Mouse (Mus musculus): ENCODE measurements around the gene Fam207a. TPM values are rescaled to one million over a fixed set of nuclear protein-coding genes. Genes with fewer than 3 reads are reported as not detected.

Fam207a gene
- polyA plus RNA-seq, 1 experiment from 2014 or later = 41.8 TPM

- Histone ChIP-seq H3K4me2 (no peak overlapping the region), H3K4me1 (replicated peaks) (peaks cover 23% of the 10 kb centered on the region), H3K27ac (no peak overlapping the region), H3K9ac (0 out of 2 replicates have a peak overlapping the region, but pooled peaks have one; percentile 14), H3K36me3 (peaks cover 79% of the 10 kb centered on the region), H3K9me3 (no peaks in the 10 kb centered on the region), H3K4me3 (no peak overlapping the region), H3K27me3 (no peaks in the 10 kb centered on the region)
- ATAC-seq (ENCODE audit: low FRiP score) = no peak
- WGBS = 97% methylated on average over 4 of the region's 4 CpGs
Observed at GRCm38 (mm10) chr10:77507779-77508178, 7.8 kb downstream of the Fam207a start.

- ATAC-seq (ENCODE audit: low FRiP score) = no peak
- Histone ChIP-seq H3K9me3 (no peaks in the 10 kb centered on the region), H3K4me2 (no peak overlapping the region), H3K27me3 (no peaks in the 10 kb centered on the region), H3K4me1 (replicated peaks) (peaks cover 23% of the 10 kb centered on the region), H3K4me3 (no peak overlapping the region), H3K27ac (no peak overlapping the region), H3K36me3 (peaks cover 76% of the 10 kb centered on the region), H3K9ac (peak overlapping the region; percentile 14; the same call in 1 of the 2 replicates)
- 91% methylated on average over 13 of the region's 13 CpGs for WGBS
Observed at GRCm38 (mm10) chr10:77506961-77507577, 8.5 kb downstream of the Fam207a start.

- Histone ChIP-seq H3K27me3 (no peaks in the 10 kb centered on the region), H3K9ac (no peak overlapping the region), H3K9me3 (no peaks in the 10 kb centered on the region), H3K4me2 (no peak overlapping the region), H3K4me1 (replicated peaks) (peaks cover 23% of the 10 kb centered on the region), H3K36me3 (peaks cover 76% of the 10 kb centered on the region), H3K27ac (no peak overlapping the region), H3K4me3 (no peak overlapping the region)
- ATAC-seq (ENCODE audit: low FRiP score) = no peak
- 86% methylated on average over 5 of the region's 5 CpGs for WGBS
Observed at GRCm38 (mm10) chr10:77506526-77506925, 9.1 kb downstream of the Fam207a start.

DNA sequence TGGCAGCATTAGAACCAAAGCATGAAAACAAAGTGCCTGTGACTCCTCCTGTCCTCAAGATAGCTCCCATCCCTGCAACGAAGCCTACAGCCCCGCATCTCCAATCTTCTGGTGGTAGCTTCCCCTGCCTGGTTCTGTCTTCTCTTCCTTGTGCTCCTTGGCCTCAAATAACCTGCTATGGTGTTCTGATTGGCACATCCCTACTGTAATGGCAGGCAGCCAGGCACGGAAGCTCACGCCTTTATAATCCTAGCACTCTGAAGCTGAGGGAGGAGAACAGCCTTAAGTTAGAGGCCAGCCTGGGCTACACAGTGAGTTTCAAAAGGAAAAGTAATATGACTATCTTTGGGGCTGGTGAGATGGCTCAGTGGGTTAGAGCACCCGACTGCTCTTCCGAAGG lies 11.4 kb downstream of the Fam207a start:
- no peak for ATAC-seq (ENCODE audit: low FRiP score)
- no peak overlapping the region for H3K27ac ChIP-seq
- no peaks in the 10 kb centered on the region for H3K9me3 ChIP-seq
- peaks cover 10% of the 10 kb centered on the region for H3K4me1 ChIP-seq (replicated peaks)
- H3K9ac ChIP-seq = no peak overlapping the region
- H3K36me3 ChIP-seq = peaks cover 75% of the 10 kb centered on the region
- no peak overlapping the region for H3K4me3 ChIP-seq
- WGBS = 94% methylated on average over 6 of the region's 6 CpGs
- H3K27me3 ChIP-seq = no peaks in the 10 kb centered on the region
- no peak overlapping the region for H3K4me2 ChIP-seq

DNA sequence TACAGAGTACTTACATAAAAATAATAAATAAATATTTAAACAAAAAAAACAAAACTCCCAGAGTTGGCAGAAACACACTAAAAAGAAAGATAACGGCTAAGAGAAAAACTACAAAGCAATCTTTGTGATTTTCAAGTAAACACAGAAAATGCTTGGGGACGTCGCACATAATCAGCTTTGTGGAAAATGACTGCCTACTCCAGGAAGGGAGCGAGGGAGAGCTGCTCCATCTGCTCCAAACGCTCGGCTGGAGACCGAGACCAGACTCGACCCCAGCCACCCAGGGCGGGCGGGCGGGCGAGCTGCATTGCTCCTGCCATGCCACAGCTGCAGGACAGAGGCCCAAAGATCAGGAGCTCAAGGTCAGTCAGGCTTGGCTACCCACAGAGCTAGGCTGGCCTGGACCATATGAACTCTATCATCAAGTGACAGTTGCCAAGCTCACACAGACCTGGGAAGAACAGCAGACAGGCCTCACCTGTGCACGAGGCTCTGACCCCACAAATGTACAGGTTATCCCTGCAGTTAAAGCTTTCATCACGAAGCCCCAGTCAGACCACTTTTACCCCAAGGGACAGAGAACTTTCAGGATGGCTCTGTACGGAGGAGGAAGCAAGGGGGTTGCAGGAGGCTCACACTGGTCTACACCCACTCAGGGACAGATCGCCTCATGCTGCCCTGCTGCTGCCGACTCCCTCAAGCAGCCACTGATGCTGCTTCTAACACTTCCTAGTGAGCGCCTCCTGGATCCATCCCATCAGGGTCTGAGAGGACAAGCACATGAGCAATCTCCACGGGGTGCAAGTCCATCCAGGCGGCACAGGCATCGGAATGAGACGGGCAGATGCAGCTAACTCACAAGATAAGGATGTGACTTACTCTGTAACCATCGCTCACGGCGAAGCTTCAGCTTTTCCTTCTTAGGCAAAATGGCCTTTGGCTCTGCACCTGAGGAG lies 12.3 kb downstream of the Fam207a start:
- WGBS = 87% methylated on average over 25 of the region's 25 CpGs

GRCm38 (mm10) chr10:77500636-77501035 lies 14.9 kb downstream of the Fam207a start:
- peaks cover 71% of the 10 kb centered on the region for H3K36me3 ChIP-seq
- 87% methylated on average over 14 of the region's 14 CpGs for WGBS

More for the DNA sequence above, 12.3 kb downstream of the Fam207a start:
- Histone ChIP-seq H3K9me3 (no peaks in the 10 kb centered on the region), H3K4me3 (no peak overlapping the region), H3K4me1 (replicated peaks) (peaks cover 8% of the 10 kb centered on the region; the same call in 1 of the 2 replicates), H3K27me3 (no peaks in the 10 kb centered on the region), H3K9ac (no peak overlapping the region), H3K36me3 (peaks cover 73% of the 10 kb centered on the region), H3K4me2 (no peak overlapping the region), H3K27ac (no peak overlapping the region)
- ATAC-seq (ENCODE audit: low FRiP score) = no peak

DNA sequence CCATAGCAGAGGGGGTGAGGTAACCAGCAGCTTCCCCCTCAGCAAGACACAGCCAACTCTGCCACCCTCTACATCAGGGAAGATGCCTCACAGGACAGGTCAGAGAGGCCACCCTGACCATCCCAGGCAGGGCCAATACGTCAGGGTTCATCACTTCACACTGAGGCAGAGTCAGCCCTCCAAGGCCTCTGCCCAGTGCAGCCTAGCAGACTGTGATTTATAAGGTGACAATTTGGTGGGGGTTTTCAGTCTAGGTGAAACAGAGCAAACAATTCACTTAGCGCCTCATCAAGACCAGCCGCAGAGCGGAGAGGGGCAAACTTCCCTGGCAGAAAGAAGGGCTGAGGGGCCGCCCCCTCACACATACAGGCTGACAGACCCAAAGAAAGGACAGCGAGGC lies 17.3 kb downstream of the Fam207a start:
- no peak overlapping the region for H3K27ac ChIP-seq
- no peak for ATAC-seq (ENCODE audit: low FRiP score)
- no peak overlapping the region for H3K4me3 ChIP-seq
- H3K9ac ChIP-seq = no peak overlapping the region
- no peak overlapping the region for H3K4me2 ChIP-seq
- no peaks in the 10 kb centered on the region for H3K27me3 ChIP-seq
- H3K9me3 ChIP-seq = no peaks in the 10 kb centered on the region
- H3K36me3 ChIP-seq = peaks cover 76% of the 10 kb centered on the region
- H3K4me1 ChIP-seq (replicated peaks) = no peaks in the 10 kb centered on the region
- WGBS = 84% methylated on average over 6 of the region's 6 CpGs

More at GRCm38 (mm10) chr10:77500636-77501035, 14.9 kb downstream of the Fam207a start:
- Histone ChIP-seq H3K4me1 (replicated peaks) (no peaks in the 10 kb centered on the region), H3K27me3 (no peaks in the 10 kb centered on the region), H3K9me3 (no peaks in the 10 kb centered on the region), H3K4me2 (no peak overlapping the region), H3K27ac (no peak overlapping the region), H3K9ac (no peak overlapping the region), H3K4me3 (no peak overlapping the region)
- no peak for ATAC-seq (ENCODE audit: low FRiP score)

GRCm38 (mm10) chr10:77497185-77497584 lies 18.4 kb downstream of the Fam207a start:
- peaks cover 75% of the 10 kb centered on the region for H3K36me3 ChIP-seq
- no peaks in the 10 kb centered on the region for H3K4me1 ChIP-seq (replicated peaks)
- H3K9me3 ChIP-seq = no peaks in the 10 kb centered on the region
- WGBS = 92% methylated on average over 13 of the region's 13 CpGs
- no peak for ATAC-seq (ENCODE audit: low FRiP score)
- H3K27me3 ChIP-seq = no peaks in the 10 kb centered on the region
- H3K27ac ChIP-seq = no peak overlapping the region
- H3K4me3 ChIP-seq = no peak overlapping the region
- no peak overlapping the region for H3K4me2 ChIP-seq
- H3K9ac ChIP-seq = no peak overlapping the region

DNA sequence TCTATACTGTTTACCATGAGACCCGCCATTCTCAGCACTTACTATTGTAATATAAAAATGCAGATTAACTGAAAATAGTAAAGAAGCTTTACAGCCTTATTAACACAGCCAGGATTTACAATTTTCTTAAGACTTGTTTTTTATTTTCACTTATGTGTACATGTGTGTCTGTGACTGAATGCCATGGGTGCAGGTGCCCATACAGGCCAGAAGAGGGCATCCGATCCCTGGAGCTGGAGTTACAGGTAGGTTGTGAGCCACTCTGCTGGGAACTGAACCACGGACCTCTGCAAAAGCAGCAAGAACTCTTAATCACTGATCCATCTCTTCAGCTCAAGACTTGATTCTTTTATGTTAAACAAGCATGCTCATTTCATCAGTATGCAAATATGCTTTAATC lies 22.7 kb downstream of the Fam207a start:
- over 99% methylated on average over 3 of the region's 3 CpGs for WGBS
- H3K36me3 ChIP-seq = peaks cover 79% of the 10 kb centered on the region

DNA sequence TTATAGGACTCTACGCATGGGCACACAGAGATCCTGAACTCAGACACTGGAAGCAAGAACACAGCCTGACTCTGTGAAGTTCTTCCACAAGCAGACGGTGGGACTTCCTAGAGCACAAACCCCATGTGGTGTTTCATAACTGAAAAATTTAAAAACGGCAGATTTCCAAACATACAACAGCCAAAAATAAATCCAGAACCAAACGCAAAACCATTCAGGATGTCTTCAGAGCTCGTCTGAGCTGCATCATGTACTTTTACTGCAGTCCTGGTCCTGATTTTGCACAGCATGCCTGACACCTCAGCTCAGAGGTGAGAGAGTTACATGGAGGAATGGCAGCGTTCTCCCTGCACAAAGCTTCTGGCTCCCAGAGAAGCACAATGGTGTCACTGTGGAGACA lies 24.0 kb downstream of the Fam207a start:
- no peak overlapping the region for H3K4me3 ChIP-seq
- no peak overlapping the region for H3K4me2 ChIP-seq
- H3K27ac ChIP-seq = no peak overlapping the region
- no peaks in the 10 kb centered on the region for H3K4me1 ChIP-seq (replicated peaks)
- H3K36me3 ChIP-seq = peaks cover 79% of the 10 kb centered on the region
- H3K9me3 ChIP-seq = no peaks in the 10 kb centered on the region
- no peak overlapping the region for H3K9ac ChIP-seq
- WGBS = 90% methylated on average over 6 of the region's 6 CpGs
- no peaks in the 10 kb centered on the region for H3K27me3 ChIP-seq
- ATAC-seq (ENCODE audit: low FRiP score) = no peak

More for the DNA sequence above, 22.7 kb downstream of the Fam207a start:
- no peak for ATAC-seq (ENCODE audit: low FRiP score)
- no peak overlapping the region for H3K27ac ChIP-seq
- no peak overlapping the region for H3K4me3 ChIP-seq
- no peaks in the 10 kb centered on the region for H3K4me1 ChIP-seq (replicated peaks)
- no peak overlapping the region for H3K4me2 ChIP-seq
- no peaks in the 10 kb centered on the region for H3K9me3 ChIP-seq
- H3K27me3 ChIP-seq = no peaks in the 10 kb centered on the region
- H3K9ac ChIP-seq = no peak overlapping the region

DNA sequence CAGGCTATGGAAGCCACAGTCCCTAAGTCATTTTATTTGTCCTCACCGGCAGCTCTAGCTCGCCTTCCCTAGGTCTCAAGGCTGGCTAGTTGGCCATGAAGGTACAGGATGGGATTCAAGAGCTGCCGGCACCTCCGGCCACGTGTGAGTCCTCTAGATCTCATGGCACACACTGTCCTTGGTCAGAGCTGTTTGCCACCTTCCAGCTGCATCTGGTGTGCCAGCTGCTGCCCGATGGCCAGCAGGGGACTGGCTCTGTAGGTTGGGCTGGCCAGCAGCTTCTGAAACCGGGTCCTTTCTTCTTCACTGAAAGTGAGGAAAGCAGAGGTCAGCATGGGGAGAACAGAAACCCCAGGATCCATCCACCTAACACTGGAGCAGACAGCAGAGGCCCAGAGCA lies 27.4 kb downstream of the Fam207a start:
- Histone ChIP-seq H3K9ac (no peak overlapping the region), H3K36me3 (peaks cover 65% of the 10 kb centered on the region), H3K27ac (no peak overlapping the region), H3K4me2 (no peak overlapping the region), H3K27me3 (no peaks in the 10 kb centered on the region), H3K4me1 (replicated peaks) (no peaks in the 10 kb centered on the region), H3K9me3 (no peaks in the 10 kb centered on the region), H3K4me3 (no peak overlapping the region)
- no peak for ATAC-seq (ENCODE audit: low FRiP score)
- 99% methylated on average over 7 of the region's 7 CpGs for WGBS

GRCm38 (mm10) chr10:77485786-77486185 lies 29.8 kb downstream of the Fam207a start:
- Histone ChIP-seq H3K9ac (no peak overlapping the region), H3K27ac (no peak overlapping the region), H3K4me3 (no peak overlapping the region), H3K9me3 (no peaks in the 10 kb centered on the region), H3K27me3 (no peaks in the 10 kb centered on the region), H3K4me2 (no peak overlapping the region), H3K4me1 (replicated peaks) (no peaks in the 10 kb centered on the region), H3K36me3 (peaks cover 52% of the 10 kb centered on the region)
- whole genome bisulfite sequencing = 90% methylated on average over 3 of the region's 3 CpGs
- ATAC-seq (ENCODE audit: low FRiP score) = no peak

All from hindbrain, embryonic 13.5 days (tissue).